Mouse (Mus musculus) heart, postnatal 0 days (tissue): ENCODE results near the gene Spata32. TPM values are rescaled to one million over a fixed set of nuclear protein-coding genes. Genes with fewer than 3 reads are reported as not detected.
A peak's percentile ranks its signal among the peaks of the same experiment; 100 is the strongest.

Experiments used
- ATAC-seq: fragments of 200-750 bp; cut with Nextera tagmentation; 2 replicates; pipeline ENCODE4 v1.8.0; 2017; ENCODE audit warnings: low read depth, moderate number of reproducible peaks, moderate library complexity; ENCODE audit not compliant: insufficient read depth
- DNase-seq: peaks from one replicate; pipeline ENCODE4 v3.0.0-alpha.2; 2016; ENCODE audit warnings: low spot score
- H3K27ac ChIP-seq: fragments of 300-500 bp; sonication (generic); 2 replicates; pipeline ENCODE4 v1.5.1; 2014; ENCODE audit warnings: low read depth, mild to moderate bottlenecking
- H3K27me3 ChIP-seq: fragments of 300-500 bp; sonication (generic); 2 replicates; pipeline ENCODE4 v1.6.1; 2014; ENCODE audit warnings: low read length, mixed read lengths; ENCODE audit not compliant: control insufficient read depth, insufficient read depth
- H3K36me3 ChIP-seq: fragments of 300-500 bp; sonication (generic); replicated peaks from 2 replicates; pipeline ENCODE4 v1.6.1; 2014; ENCODE audit warnings: low read length, mixed read lengths; ENCODE audit not compliant: control insufficient read depth, insufficient read depth
- H3K4me1 ChIP-seq: fragments of 300-500 bp; sonication (generic); 2 replicates; pipeline ENCODE4 v1.6.1; 2014; ENCODE audit warnings: antibody characterized with exemption; ENCODE audit not compliant: control insufficient read depth, insufficient read depth
- H3K4me2 ChIP-seq: fragments of 300-500 bp; sonication (generic); 2 replicates; pipeline ENCODE4 v1.6.1; 2014; ENCODE audit warnings: low read depth, mild to moderate bottlenecking, low read length, moderate library complexity
- H3K4me3 ChIP-seq: fragments of 300-500 bp; sonication (generic); 2 replicates; pipeline ENCODE4 v1.5.1; 2014; ENCODE audit warnings: low read depth, low read length
- H3K9ac ChIP-seq: fragments of 300-500 bp; sonication (generic); replicated peaks from 2 replicates; pipeline ENCODE4 v1.6.1; 2014; ENCODE audit warnings: low read depth, low read length, mixed read lengths
- H3K9me3 ChIP-seq: fragments of 300-500 bp; sonication (generic); replicated peaks from 2 replicates; pipeline ENCODE4 v1.6.1; 2016; ENCODE audit warnings: low read length; ENCODE audit not compliant: control insufficient read depth
- CTCF ChIP-seq: IDR thresholded peaks from 2 replicates; pipeline ENCODE4 v1.5.1; 2016; ENCODE audit warnings: antibody characterized with exemption, control low read depth, low read depth
- EP300 ChIP-seq: IDR thresholded peaks from 2 replicates; pipeline ENCODE4 v1.6.1; 2016; ENCODE audit warnings: antibody characterized with exemption, low read depth
- WGBS: fragments of 180-500 bp; shearing (Covaris S2); extraction: QIAGEN DNeasy Blood & Tissue Kit; methylation state at CpG from one replicate; pipeline ENCODE4 v1.1.7; 2014; 5-methylcytosine and 5-hydroxymethylcytosine counted together
- polyA plus RNA-seq: library from polyadenylated mRNA; unstranded; fragments of >200 nt; fragmentation: Nextera tagmentation; extraction: Ambion mirVana; gene quantifications from 2 replicates; pipeline ENCODE4 v1.2.1, GENCODE M21; 2015
- total RNA-seq: library from RNA; depleted of rRNA; stranded (reverse); fragments of >200 nt; gene quantifications from 2 replicates; pipeline ENCODE4 v1.2.3, GENCODE M21; 2014; ENCODE audit warnings: low replicate concordance

Spata32 gene
- total and polyA plus RNA-seq, 2 experiments from 2014 or later = not detected

- no peaks in the 10 kb centered on the region for H3K9me3 ChIP-seq
- 72% methylated on average over 5 of the region's 5 CpGs for WGBS
- no peaks in the 10 kb centered on the region for H3K36me3 ChIP-seq
- TF ChIP-seq CTCF (no peak), EP300 (no peak)
- H3K27ac ChIP-seq = no peak overlapping the region; the same call in 1 of the 2 replicates
- H3K4me3 ChIP-seq = no peak overlapping the region
- peaks cover 43% of the 10 kb centered on the region for H3K4me1 ChIP-seq
- no peak overlapping the region for H3K9ac ChIP-seq
- DNase-seq (no peak), ATAC-seq (no peak)
- H3K27me3 ChIP-seq = no peaks in the 10 kb centered on the region
- H3K4me2 ChIP-seq = no peak overlapping the region
Observed at GRCm38 (mm10) chr11:103248837-103249236, 30.6 kb upstream of the Spata32 start.

- Histone ChIP-seq H3K36me3 (no peaks in the 10 kb centered on the region), H3K4me2 (peak overlapping the region; percentile 23; the same call in 1 of the 2 replicates), H3K9ac (no peak overlapping the region), H3K27me3 (no peaks in the 10 kb centered on the region), H3K4me1 (peaks cover 43% of the 10 kb centered on the region), H3K27ac (peak overlapping the region; percentile 70), H3K9me3 (no peaks in the 10 kb centered on the region), H3K4me3 (no peak overlapping the region)
- DNase-seq (peak; percentile 82), ATAC-seq (peak; percentile 88)
- TF ChIP-seq EP300 = no peak
- no peak for TF ChIP-seq CTCF
- 35% methylated on average over 11 of the region's 11 CpGs for WGBS
Observed at GRCm38 (mm10) chr11:103247504-103248177, 29.4 kb upstream of the Spata32 start.

DNA sequence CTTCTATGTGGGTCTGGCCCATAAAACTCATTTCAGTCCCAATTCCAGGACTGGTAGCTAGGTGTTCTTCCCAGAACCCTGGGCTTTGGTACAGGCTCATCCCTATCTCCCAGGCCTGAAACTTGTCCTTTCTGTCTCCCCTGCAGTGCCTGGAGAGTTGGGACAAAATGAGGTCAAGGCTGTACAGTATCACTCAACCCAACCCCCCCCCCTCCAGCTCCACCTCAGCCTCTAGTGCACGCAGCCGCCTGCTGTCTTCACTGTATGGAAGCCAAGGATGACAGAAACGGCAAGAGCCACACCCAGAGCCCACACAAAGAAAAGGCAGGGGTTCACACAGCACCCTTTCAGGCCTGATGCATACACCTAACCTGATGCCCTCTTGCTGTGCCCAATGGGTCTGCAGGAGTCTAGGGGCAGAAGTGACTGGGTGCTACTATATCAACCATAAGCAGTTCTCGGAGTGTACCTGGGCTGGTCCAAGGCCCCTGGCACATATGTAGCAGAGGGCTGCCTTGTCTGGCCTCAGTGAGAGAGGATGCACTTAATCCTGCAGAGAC lies 28.6 kb upstream of the Spata32 start:
- Histone ChIP-seq H3K9me3 (no peaks in the 10 kb centered on the region), H3K4me2 (no peak overlapping the region; the same call in 1 of the 2 replicates), H3K36me3 (no peaks in the 10 kb centered on the region), H3K4me1 (peaks cover 43% of the 10 kb centered on the region), H3K27ac (peak overlapping the region; percentile 58), H3K27me3 (no peaks in the 10 kb centered on the region), H3K4me3 (no peak overlapping the region), H3K9ac (no peak overlapping the region)
- TF ChIP-seq CTCF = no peak
- no peak for TF ChIP-seq EP300
- ATAC-seq (peak; percentile 12), DNase-seq (no peak)
- WGBS = 34% methylated on average over 4 of the region's 4 CpGs

GRCm38 (mm10) chr11:103246081-103246730 lies 28.0 kb upstream of the Spata32 start:
- H3K9ac ChIP-seq = no peak overlapping the region
- peaks cover 43% of the 10 kb centered on the region for H3K4me1 ChIP-seq
- H3K9me3 ChIP-seq = no peaks in the 10 kb centered on the region
- 35% methylated on average over 10 of the region's 10 CpGs for WGBS
- TF ChIP-seq EP300 (no peak), CTCF (peak; percentile 2; the same call in 1 of the 2 replicates)
- no peak overlapping the region for H3K4me3 ChIP-seq
- H3K27me3 ChIP-seq = no peaks in the 10 kb centered on the region
- H3K27ac ChIP-seq = peak overlapping the region; percentile 58
- H3K36me3 ChIP-seq = no peaks in the 10 kb centered on the region
- no peak overlapping the region for H3K4me2 ChIP-seq
- DNase-seq = peak; percentile 55
- ATAC-seq = peak; percentile 28

GRCm38 (mm10) chr11:103244856-103245255 lies 26.6 kb upstream of the Spata32 start:
- Histone ChIP-seq H3K27ac (no peak overlapping the region), H3K4me1 (peaks cover 56% of the 10 kb centered on the region), H3K4me2 (no peak overlapping the region), H3K36me3 (no peaks in the 10 kb centered on the region), H3K9me3 (no peaks in the 10 kb centered on the region), H3K4me3 (no peak overlapping the region), H3K27me3 (no peaks in the 10 kb centered on the region), H3K9ac (no peak overlapping the region)
- DNase-seq = no peak
- 51% methylated on average over 4 of the region's 4 CpGs for WGBS
- TF ChIP-seq EP300 (no peak), CTCF (no peak)
- ATAC-seq = no peak
